Mouse (Mus musculus) layer of hippocampus, adult 9-11 months (tissue): ENCODE measurements around the gene Zfp791.
"Not testable (repeated sequence)": the region's sequence is repeated elsewhere in the genome, so short reads cannot be mapped to it uniquely, and the experiment has no call there.

ENCODE experiments used
- DNase-seq: peaks from one replicate; pipeline ENCODE4 v3.0.0; 2022

Zfp791 gene

GRCm38 (mm10) chr8:85122995-85123394 lies at the start of gene Zfp791:
Gene Zfp791, minus strand, starts transcription at chr8:85123095.
- DNase-seq: no peak

- DNase-seq: peak; percentile 32
Measured at GRCm38 (mm10) chr8:85171291-85171690, 48.4 kb upstream of the Zfp791 start.

- DNase-seq: no peak
Measured at GRCm38 (mm10) chr8:85151624-85152023, 28.7 kb upstream of the Zfp791 start, which contains the start of gene Cks1brt. Gene Cks1brt, plus strand, starts transcription at chr8:85151924.

GRCm38 (mm10) chr8:85142516-85142915 lies 19.6 kb upstream of the Zfp791 start:
- peak; percentile 74 for DNase-seq

- DNase-seq: not testable (repeated sequence)
Measured at GRCm38 (mm10) chr8:85135690-85136089, 12.8 kb upstream of the Zfp791 start.

- DNase-seq: no peak
Measured at GRCm38 (mm10) chr8:85132335-85132734, 9.4 kb upstream of the Zfp791 start.

GRCm38 (mm10) chr8:85123691-85124090 lies 796 bp upstream of the Zfp791 start:
- DNase-seq: no peak

- DNase-seq: not testable (repeated sequence)
Measured at GRCm38 (mm10) chr8:85120251-85120650, 2.6 kb downstream of the Zfp791 start.

GRCm38 (mm10) chr8:85119052-85119981 lies 3.6 kb downstream of the Zfp791 start:
- DNase-seq: peak; percentile 78

- DNase-seq: no peak
Measured at GRCm38 (mm10) chr8:85116984-85117383, 5.9 kb downstream of the Zfp791 start.

GRCm38 (mm10) chr8:85115501-85115900 lies 7.4 kb downstream of the Zfp791 start:
- no peak for DNase-seq

GRCm38 (mm10) chr8:85113241-85113640 lies 9.7 kb downstream of the Zfp791 start:
- DNase-seq: no peak

GRCm38 (mm10) chr8:85100076-85100665 lies 22.7 kb downstream of the Zfp791 start:
- DNase-seq: no peak

- no peak for DNase-seq
Measured at GRCm38 (mm10) chr8:85096850-85097249, 26.0 kb downstream of the Zfp791 start.

GRCm38 (mm10) chr8:85096196-85096595 lies 26.7 kb downstream of the Zfp791 start:
- no peak for DNase-seq

GRCm38 (mm10) chr8:85095566-85095965 lies 27.3 kb downstream of the Zfp791 start:
- no peak for DNase-seq

- no peak for DNase-seq
Measured at GRCm38 (mm10) chr8:85095051-85095450, 27.8 kb downstream of the Zfp791 start.

- DNase-seq: no peak
Measured at GRCm38 (mm10) chr8:85091526-85092090, 31.3 kb downstream of the Zfp791 start.

GRCm38 (mm10) chr8:85090856-85091255 lies 32.0 kb downstream of the Zfp791 start:
- no peak for DNase-seq

- DNase-seq: no peak
Measured at GRCm38 (mm10) chr8:85088771-85089170, 34.1 kb downstream of the Zfp791 start.

- DNase-seq: no peak
Measured at GRCm38 (mm10) chr8:85086238-85086637, 36.7 kb downstream of the Zfp791 start.

- DNase-seq: no peak
Measured at GRCm38 (mm10) chr8:85084633-85085032, 38.3 kb downstream of the Zfp791 start.

GRCm38 (mm10) chr8:85083108-85083813 lies 39.6 kb downstream of the Zfp791 start, which contains the start of gene Man2b1:
Gene Man2b1, plus strand, starts transcription at chr8:85083270.
- DNase-seq: peak; percentile 95
